Mouse (Mus musculus) olfactory bulb, adult 2 months (tissue): ENCODE results near the gene Grasp. TPM values are rescaled to one million over a fixed set of nuclear protein-coding genes. Genes with fewer than 3 reads are reported as not detected.

Experiments
- H3K27ac ChIP-seq: fragments of 200-500 bp; 2 replicates; pipeline ENCODE4 v1.5.1; 2012; ENCODE audit warnings: low read depth, low read length; ENCODE audit not compliant: insufficient read depth
- H3K4me1 ChIP-seq: fragments of 200-500 bp; 2 replicates; pipeline ENCODE4 v1.6.1; 2012; ENCODE audit warnings: low read length; ENCODE audit not compliant: control insufficient read depth, insufficient read depth
- H3K4me3 ChIP-seq: fragments of 200-500 bp; 2 replicates; pipeline ENCODE4 v1.5.1; 2012; ENCODE audit warnings: mild to moderate bottlenecking, low read depth, low read length, moderate library complexity; ENCODE audit not compliant: insufficient read depth
- CTCF ChIP-seq: fragments of 200-500 bp; IDR thresholded peaks from 2 replicates; pipeline ENCODE4 v1.5.1; 2012; ENCODE audit warnings: low read depth, mild to moderate bottlenecking, low read length, moderate library complexity; ENCODE audit not compliant: insufficient read depth
- POLR2A ChIP-seq: fragments of 200-500 bp; IDR thresholded peaks from 2 replicates; pipeline ENCODE4 v1.6.1; 2012; ENCODE audit warnings: mild to moderate bottlenecking, low read depth, low read length, moderate library complexity; ENCODE audit not compliant: insufficient read depth
- WGBS: fragments of 180-500 bp; shearing (Covaris S2); methylation state at CpG from one replicate; pipeline ENCODE4 v1.1.7; 2018; 5-methylcytosine and 5-hydroxymethylcytosine counted together
- polyA plus RNA-seq: library from polyadenylated mRNA; stranded (reverse); fragments of >200 nt; gene quantifications from 2 replicates; pipeline ENCODE4 v1.2.4, GENCODE M21; 2012; ENCODE audit warnings: low replicate concordance; ENCODE audit not compliant: missing spikeins, insufficient read depth, insufficient read length

Grasp gene
- polyA plus RNA-seq, 1 experiment = not detected

DNA sequence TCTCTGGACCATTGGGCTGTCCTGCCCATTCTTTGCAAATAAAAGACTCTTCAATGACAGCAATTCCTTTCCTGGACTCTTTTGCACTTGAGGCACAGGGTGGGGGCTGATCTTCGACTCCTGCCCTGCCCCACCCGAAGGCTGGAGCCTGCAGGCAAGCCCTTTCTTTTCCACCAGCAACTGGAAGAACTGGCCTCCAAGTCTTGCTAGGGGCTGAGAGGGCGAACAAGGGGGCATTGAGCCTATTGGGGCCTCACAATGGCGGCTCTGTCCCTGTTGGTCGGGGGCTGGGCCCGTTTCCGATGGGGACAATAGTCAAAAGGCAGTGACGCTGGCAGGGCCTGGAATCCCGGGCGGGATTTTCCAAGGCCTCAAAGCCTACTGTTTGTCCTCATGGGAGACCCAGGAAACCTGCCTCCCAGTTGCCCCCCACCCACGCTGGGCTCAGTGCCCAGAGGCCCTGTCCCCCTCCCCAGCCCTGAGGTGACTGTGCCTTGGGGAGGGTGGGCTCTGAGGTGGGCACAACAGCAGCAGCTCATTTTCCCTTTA is 53.4 kb downstream of the Grasp start:
- no peak overlapping the region for H3K27ac ChIP-seq
- peaks cover 8% of the 10 kb centered on the region for H3K4me1 ChIP-seq
- no peak for TF ChIP-seq CTCF
- no peak for TF ChIP-seq POLR2A
- WGBS = 36% methylated on average over 11 of the region's 11 CpGs
- H3K4me3 ChIP-seq = no peak overlapping the region

DNA sequence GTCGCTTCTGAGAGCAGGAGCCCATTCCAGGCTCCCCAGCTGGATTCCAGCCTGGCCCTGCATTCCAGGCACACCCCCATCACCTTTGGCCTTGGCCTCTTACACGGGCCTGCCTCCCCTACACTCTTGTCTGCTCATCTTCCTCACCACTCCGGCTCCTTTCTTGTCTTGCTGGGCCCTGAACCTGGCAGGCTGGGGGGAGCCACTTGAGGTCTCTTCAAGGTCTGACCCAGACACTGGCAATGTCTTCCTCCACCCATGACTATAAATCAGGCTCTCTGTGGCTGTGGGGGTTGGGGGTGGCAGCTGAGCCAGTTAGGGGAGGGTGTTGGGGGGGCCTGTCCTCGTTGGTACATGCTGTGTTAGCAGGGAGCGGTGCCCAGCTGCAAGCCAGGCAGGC is 54.6 kb downstream of the Grasp start:
- 74% methylated on average over 5 of the region's 5 CpGs for WGBS
- TF ChIP-seq CTCF = no peak
- Histone ChIP-seq H3K4me1 (peaks cover 7% of the 10 kb centered on the region; the same call in 1 of the 2 replicates), H3K27ac (no peak overlapping the region), H3K4me3 (no peak overlapping the region)

DNA sequence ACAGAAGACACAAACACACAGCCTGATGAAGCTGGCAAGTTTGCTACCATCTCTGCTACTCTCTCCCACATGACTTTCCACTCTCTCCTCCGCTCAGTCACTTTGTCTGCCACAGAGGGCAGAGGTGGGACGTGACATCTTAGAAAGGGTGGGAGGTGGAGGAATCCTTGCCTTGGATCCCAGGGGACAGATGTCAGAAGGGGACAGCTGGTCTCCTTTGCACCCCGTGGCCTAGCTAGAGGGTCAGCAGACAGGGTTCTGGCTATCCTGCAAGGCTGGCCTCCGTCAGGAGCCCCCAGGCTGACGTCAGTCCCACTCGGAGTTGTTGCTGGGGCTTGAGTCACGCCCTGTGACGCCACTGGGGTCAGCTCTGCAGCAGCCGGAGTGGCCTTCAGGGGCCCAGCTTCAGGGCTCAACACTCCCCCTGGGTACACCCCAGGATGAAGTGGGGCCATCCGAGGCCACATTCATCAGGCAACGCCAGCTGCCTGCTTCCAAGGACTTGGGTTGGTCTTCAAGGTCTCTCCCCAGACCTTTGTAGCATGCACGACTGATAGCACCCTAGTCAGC is 55.5 kb downstream of the Grasp start:
- TF ChIP-seq POLR2A (no peak), CTCF (no peak)
- no peak overlapping the region for H3K4me3 ChIP-seq
- peaks cover 7% of the 10 kb centered on the region; the same call in 1 of the 2 replicates for H3K4me1 ChIP-seq
- 74% methylated on average over 12 of the region's 12 CpGs for WGBS
- H3K27ac ChIP-seq = no peak overlapping the region

Other genes with a start within 250 kb of the Grasp start
- not detected in 2 replicates for gene Gm47841, start 176.8 kb upstream of the Grasp start, polyA plus RNA-seq
- gene Fignl2, start 145.6 kb upstream of the Grasp start, polyA plus RNA-seq = not detected in 2 replicates
- not detected in 2 replicates for gene Ankrd33, start 108.4 kb upstream of the Grasp start, polyA plus RNA-seq
- not detected in 2 replicates for gene Acvrl1, start 95.7 kb upstream of the Grasp start, polyA plus RNA-seq
- not detected in 2 replicates for gene Acvr1b, start 50.1 kb upstream of the Grasp start, polyA plus RNA-seq
- gene Nr4a1, start 30.1 kb downstream of the Grasp start, polyA plus RNA-seq = not detected in 2 replicates
- not detected in 2 replicates for gene Atg101, start 60.1 kb downstream of the Grasp start, polyA plus RNA-seq
- not detected in 2 replicates for gene 6030408B16Rik, start 69.0 kb downstream of the Grasp start, polyA plus RNA-seq
- gene Krt80, start 146.0 kb downstream of the Grasp start, polyA plus RNA-seq = not detected in 2 replicates
- not detected in 2 replicates for gene Krt7, start 186.9 kb downstream of the Grasp start, polyA plus RNA-seq
- gene Krt87, start 214.6 kb downstream of the Grasp start, polyA plus RNA-seq = not detected in 2 replicates
- gene Krt88, start 223.6 kb downstream of the Grasp start, polyA plus RNA-seq = not detected in 2 replicates
- gene Krt81, start 239.6 kb downstream of the Grasp start, polyA plus RNA-seq = not detected in 2 replicates
- not detected in 2 replicates for gene Krt86, start 249.3 kb downstream of the Grasp start, polyA plus RNA-seq